Mouse (Mus musculus) cerebellum, adult 11-12 months (tissue): ENCODE data around the gene Tbx5.

Experiments
- DNase-seq: peaks from one replicate; pipeline ENCODE4 v3.0.0; 2022

Gene Tbx5

DNA sequence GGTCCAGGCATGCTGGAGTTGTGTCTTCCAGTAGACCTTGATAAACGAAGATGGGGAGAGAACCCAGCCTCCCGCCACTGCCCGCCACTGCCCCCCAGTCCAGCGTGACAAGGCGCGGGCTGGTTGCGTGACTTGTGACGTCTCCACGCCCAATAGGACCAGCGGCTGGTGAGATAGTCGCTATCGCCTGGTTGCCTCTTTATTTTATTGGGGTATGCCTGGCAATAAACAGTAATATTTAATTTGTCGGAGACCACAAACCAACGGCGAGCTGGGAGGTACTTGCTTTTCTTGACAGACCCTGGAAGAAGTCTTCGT, at the start of gene Tbx5:
Gene Tbx5, plus strand, starts transcription at position 190 of the 318 bp plus-strand sequence.
- DNase-seq, result no peak

DNA sequence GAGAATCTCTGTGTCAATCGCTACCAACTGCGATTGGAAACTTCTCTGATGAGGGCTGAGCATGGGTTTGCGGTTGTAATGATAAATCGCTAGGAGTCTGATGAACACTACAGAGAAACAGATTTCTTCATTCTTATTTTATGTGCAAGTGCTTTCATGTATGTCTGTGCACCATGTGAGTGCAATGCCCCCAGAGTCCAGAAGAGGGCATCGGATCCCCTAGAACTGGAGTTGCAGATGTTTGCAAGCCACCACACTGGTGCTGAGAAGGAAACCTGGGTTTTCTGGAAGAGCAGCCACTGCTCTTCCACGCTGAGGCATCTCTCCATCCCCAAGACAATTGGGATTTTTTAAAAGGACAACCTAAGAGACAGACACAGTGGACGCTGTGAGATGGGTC, 46.5 kb upstream of the Tbx5 start:
- no peak for DNase-seq

DNA sequence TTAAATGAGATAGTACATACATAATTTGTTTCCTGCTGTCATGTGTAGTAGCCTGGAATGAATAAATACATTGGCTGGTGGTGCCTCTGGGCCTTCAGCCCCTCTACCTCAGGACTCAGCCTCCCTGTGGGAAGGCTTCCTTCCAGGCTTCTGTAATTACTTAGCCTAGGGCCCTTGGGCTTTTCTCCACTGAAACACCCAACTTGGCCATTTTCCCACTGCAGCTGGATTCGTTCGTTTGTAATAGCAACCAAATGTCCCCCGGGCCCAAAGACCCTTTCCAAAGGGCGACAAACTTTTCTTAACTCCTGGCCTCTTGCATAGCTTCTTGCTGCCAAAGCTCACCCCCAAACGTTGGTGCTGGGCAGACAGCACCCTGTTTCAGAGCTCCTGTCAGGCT, 40.8 kb upstream of the Tbx5 start:
- DNase-seq, result no peak

DNA sequence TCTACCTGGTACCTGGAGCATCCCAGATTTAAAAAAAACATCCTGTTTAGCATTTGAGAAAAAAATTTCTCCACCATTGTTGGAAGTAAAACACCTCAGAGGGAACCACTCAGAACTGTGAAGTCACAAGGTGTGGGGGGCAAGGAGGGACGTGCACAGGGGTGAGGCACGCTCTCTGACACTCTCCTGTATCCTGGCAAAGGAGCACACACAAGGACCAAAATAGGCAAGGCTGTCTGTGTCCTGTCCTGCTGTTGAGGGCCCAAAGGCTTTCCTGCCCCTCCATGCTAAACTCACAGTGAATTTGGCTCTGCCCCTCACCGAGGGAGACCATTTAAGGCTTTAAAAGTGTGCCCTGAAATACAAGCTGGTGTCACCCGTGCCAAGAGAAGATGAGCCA, 38.5 kb upstream of the Tbx5 start:
- DNase-seq, result no peak

DNA sequence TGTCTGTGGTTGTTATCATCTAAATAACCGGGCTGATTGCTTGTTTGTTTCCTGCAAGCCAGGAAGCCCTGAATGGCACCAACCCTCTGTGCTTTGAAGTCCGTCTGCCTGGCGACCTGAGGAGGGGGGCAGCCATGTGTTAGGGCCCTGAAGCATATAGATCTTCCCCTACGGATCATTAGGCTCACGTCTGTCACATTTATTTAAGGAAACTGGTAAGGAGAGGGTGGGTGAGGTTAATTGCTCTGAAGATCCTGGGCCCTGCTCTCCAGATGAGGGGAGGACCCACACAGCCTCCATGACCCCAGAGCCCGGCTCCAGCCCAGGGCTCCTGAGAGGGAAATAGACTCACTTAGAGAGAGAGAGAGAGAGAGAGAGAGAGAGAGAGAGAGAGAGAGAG, 37.1 kb upstream of the Tbx5 start:
- DNase-seq, result no peak

DNA sequence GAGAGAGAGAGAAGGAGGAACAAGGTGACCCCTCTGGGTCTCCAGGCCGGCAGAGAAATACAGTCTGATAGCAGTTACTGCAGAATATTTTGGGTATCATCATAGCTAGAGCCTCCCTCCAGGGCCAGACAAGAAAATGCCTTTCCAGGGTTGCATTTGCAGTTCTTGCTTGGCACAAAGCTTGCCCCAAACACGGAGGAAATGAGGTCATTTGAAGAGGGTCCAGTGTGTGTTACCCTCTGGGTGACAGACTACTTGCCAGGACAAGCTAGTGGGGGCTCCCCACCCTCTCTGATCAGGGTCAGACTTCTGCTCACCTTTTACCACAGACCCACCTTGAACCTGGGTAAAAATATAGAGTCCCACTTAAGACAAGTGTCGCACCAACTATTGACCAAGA, 36.7 kb upstream of the Tbx5 start:
- no peak for DNase-seq

DNA sequence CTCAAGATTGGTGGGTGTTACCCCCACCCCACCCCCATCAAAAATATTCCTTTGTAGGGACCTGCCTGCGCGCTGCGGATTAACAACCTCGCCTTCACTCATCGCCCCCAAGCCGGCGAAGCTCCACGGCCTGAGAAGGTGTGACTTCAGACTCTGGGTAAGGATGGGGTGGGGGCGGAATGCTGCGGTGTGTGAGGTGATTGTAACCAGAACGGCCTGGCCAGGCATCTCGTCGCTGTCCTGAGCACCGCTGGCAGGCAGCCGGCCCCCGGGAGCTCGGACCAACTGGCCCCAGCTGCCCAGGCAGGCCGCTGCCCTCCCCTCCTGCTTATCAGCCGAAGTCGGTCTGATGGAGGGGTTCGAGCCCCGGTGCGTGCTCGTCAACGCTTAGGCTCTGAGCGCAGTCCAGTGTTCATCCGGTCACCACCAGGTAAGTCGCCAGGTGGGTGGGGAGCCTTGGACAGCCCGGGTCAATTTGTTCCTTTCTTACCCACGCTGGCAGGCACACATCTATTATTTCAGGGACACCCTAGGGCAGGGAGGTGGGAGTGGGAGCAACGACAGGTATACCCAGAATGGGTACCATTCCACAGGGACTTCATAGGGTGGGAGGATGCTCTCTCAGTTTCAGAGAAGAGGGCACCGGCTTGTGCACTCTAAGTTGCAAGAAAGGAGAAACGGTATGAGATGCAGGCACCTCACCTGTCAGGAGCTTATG, 35.9 kb upstream of the Tbx5 start:
- no peak for DNase-seq

DNA sequence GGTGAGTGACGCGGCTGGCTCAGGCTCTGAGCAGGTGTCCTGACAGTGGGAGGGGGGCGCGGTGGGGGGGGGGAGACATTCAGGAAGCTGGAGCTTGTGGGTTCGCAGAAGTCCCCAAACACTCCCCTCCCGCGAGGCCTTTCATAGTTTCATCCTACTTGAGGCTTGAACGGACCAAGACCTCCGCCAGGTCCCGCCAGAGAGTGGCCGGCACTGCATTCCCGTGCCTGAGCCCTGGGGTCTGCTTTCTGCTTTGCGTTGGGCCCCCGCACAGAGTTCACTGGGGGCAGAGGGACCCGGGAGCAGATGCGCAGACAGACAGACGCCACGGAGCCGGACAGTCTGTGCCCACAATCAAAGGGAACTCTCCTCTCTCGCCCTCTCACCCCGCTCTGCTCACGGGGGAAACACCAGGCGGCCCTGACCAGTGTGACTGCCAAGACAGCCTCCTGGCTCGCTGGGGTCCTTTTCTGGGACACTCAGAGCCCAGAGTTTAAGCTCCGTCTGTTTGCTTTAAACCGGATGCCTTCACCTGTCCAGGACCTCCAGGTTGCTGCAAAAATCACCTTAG, 34.8 kb upstream of the Tbx5 start:
- DNase-seq, result no peak

DNA sequence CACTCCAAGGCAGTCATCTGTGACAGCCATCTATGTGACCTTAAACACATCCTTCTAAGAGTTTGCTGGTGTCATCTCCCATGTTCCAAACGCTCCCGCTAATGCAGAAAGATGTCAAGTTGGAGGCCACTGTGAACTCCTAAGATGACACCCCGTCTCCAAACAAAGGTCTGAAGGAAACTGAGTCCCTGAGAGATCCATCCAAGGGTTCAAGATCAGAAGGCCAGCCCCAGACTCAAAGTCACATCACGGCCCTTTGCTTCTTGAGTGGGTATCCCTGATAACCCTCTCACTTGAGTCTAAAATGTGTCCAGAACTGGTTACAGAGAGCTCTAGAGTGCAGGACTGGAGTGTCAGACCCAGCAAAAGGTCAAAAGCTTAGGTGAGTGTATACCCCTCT, 34.2 kb upstream of the Tbx5 start:
- no peak for DNase-seq

DNA sequence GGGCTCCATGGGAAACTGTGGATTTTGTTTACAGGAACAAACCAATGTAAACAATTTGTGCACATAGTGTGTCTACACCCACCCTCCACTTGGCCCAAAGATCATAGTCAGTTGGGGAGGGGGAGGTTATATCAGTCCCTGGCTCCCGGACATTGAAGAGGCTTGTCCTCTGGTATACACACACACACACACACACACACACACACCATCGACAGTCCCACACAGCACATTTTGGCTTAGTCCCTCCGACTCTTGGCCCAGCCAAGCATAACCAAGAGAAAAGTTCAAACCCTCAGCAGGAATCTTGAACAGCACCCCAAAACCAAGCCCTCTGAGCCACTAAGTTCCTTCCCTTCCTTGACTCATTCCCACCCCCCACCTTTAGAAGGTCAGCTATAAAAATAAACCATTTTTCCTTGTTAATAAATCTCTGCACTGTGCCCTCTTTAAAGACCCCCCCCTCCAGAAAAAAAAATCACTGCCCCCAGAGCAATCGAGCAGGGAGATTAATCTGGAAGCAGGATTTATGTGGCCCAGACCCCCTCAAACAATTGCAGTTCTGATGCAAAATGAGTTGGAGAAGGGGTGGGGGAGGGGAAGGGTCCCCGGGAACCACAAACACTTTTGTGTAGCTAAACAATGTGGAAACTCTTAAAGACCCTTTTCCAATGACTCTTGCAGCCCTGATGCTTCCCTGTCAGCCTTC, 33.6 kb upstream of the Tbx5 start:
- DNase-seq, result no peak

DNA sequence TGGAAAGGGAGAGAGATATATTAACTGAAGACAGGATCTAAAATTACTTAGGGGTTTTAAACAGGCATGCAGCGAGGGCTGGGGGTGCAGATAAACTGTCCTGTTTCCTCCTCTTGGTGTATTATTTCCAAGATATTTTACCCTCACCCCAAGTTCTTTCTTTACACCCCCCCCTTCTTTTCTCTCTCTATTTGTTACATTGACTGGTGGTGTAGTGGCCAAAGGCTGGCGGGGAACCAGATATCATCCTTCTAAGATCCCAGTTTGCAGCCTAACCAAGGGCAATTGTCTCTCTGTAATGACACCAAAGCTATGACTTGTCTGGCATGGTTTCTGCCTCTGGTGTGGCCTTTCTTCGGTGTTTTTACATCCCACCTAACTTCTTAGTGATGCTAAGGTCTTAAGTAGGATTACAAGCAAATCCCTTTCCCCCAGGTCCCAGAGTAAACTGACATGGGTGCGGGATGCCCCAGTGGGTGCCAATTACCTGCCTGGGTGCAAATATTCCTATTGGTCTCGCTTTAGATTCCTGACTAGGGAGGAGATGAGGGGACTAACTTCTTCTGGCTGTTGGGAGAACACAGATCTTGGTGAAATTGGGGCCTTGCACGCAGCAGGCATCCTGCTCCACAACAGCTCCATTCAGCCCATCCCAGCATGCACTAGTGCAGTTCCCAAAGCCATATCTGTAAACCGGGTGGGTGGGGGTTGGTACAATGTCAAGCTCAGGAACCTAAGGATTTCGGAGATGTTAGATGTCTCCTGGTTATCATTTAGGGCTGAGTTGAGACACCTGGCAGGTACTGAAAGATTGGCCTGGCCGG, 32.8 kb upstream of the Tbx5 start:
- no peak for DNase-seq

DNA sequence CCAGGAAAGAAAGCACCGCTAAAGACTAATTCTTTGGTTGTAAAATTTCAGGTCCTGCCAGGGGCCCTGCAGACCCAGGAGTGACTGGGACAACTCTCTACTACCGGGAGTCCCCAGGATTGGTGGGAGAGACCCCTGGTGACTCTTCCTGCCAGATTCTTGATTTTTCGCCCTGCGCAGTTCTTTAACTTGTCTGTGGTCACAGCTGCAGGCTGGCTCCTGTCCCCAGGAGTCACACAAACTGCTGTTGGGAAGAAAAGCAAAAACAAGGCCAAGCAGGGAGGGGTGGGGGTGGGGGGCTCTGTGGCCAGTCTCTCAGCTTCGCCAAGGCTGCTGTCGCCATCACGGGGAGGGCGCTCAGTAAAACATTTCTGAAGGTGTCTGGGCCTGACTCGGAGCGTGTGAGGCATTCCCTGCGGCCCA, 32.2 kb upstream of the Tbx5 start:
- DNase-seq, result no peak

DNA sequence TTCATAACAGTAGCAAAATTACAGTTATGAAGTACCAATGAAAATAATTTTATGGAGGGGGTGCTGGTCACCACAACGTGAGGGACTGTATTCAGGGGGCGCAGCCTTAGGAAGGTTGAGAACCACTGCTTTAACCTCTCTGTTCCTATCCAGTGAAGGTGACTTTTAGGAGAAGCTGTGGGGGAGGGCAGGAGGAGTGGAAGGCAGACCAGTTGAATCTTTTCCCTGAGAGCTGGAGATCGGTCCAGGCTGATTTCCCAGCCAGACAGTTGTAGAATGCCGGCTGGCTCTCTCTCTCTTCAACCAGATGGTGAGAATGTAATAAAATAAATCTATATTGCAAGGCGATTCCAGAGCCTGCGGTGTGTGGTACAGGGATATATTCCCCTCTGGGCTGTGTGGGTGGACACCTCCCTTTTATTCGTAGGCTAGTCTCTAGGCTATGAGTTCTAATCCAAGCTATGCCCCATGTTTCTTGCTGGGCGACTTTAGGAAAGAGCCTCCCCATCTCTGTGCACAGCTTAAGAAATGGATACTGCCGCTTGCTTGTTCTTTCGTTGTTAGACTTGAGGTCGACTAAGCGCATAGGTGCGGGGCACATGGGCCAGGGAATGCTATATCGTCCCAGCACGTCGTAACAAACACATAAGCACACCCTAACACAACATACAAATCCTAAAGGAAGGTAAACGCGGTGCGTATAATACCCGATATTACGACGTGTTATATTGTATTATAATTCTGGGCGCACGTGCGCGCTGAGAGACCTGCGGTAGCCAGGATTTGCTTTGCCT, 29.7 kb upstream of the Tbx5 start:
- DNase-seq, result no peak

DNA sequence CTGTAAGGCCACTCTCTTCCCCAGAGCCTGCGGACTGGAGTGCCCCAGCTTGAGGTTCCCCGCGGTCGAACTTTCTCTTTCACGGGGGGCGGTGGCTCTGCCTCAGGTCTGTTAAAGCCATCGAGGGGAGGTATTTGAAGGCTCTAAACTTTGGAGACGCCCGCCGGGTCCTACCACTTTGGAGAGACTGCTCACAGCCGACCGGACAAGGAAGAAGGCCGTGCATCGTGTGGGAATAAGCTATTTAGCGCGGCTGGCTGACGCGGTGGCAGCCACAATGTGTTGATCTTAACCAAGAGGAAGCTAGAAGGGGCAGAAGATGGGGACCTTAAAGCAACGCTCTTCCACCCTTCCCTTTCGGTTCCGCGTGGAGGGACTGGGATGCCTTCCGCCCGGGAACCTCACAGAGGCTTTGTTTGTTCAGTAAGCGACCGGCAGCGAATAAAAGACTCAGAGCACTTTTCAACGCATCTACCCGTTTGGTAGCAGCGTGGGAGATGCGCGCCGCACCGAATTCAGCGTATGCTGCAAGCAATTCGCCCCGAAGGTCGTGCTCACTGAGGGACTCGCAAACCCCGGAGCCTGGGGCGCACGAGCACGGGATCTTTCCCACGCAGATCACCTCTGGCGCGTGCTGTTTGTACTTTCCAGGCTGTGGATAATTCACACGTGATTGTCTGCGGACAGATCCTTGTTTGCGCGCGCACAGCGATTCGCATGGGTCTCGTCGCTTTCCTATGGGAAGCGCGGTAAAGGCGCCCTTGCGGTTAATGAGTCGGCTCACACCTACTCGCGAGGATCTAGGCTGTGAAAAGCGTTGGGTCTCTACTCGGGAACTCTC, 28.8 kb upstream of the Tbx5 start:
- DNase-seq, result no peak

DNA sequence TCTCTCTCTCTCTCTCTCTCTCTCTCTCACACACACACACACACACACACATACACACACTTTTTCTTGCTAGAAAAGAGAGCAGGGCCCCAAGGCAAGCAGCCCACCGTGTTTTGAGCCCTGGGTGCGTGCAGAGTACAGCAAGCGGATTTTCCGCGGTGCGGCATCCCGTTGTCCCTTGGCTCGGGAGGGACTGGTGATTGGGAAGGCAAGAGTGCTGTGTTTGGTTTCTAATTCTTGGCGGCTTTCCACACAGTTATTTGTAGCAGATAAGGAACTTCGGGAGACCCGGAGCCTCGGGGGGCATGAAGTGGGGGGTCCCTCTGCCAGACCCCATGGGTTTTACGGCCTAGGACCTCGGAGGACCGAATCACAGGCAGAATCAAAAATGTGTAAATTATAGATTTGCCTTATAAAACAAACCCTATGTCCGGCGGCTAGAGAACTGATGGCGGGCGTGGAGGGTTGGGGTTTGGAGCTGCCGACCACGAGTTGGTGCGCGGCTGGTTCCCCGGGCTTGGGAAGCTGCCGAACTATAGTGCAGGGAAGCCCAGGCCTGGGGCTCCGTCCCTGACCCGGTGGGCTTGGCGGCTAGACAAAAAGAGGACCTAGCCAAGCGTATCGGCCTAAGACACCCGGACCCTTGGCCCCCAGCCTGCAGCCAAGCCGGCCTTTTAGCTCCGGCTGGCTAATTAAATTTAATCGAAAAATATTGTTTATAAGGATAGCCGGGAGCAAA, 28.0 kb upstream of the Tbx5 start:
- DNase-seq, result no peak

DNA sequence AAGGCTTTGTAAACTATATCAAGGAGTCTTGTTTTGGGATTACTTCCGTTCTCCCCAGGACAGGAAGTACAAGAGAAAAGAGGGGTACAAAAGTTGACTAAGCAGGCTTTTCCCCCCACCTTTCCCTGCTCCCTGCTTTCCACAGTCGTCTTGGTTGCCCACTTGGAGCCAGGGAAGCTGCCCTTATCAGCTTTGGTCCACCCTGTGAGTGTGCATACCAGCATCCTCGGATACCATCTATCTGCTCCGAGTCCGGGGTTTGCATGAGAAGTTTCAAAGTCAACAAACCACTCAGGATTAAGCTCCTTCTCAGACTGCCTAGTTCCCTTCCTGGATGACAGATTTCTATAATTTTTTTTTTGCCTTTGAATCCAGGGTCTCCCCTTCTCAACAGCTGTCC, 26.8 kb upstream of the Tbx5 start:
- no peak for DNase-seq

DNA sequence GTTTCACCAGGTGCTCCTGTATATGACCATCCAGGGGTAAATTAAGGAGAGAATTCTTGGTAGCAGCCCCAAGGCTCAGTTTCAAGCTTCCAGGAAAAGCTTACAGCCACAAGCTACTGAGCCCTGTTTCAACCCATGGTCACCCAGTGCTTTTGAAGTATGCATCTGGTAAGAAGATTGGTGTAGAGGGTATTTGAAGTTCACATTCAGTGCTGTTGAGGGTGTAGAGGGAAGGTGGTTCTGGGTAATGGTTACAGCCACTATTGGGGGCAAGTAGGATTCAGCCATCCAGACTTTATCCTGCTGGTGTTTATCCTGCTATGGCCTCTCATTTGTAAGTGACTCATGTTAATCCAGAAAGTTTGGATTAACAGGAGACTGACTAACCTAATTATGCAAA, 26.0 kb upstream of the Tbx5 start:
- no peak for DNase-seq

DNA sequence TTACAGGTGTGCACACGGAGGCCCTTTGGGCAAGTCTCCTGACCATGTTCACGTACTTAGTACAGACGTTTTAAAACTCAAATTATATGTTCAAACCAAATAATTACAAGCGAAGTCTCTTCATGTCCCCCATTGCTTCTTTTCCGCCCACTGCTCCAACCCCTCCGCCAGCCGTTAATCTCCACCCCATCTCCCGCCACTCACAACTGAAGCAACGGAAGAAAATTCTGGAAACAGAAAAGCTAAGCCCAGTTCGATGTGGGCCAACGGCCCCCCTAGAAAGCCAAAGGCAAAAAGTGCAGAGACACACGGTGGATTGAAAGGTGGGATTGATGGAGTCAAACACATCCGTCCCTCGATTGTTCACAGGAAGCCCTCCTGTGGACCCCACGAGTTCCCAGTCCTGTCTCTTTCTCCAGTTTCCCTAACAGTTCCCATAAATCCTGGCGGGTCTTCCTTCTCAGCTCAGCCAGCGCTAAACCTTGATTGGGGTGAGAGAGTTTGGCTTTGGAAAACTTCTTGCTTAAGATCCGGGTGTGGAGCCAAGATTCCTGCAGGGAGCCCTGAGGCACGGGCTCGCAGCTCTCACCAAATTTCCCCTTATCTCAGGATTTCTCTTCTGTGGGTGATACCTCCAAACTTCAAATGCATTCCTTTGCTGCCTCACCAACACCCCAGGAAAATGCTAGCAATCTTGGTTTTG, 24.8 kb upstream of the Tbx5 start:
- DNase-seq, result no peak

DNA sequence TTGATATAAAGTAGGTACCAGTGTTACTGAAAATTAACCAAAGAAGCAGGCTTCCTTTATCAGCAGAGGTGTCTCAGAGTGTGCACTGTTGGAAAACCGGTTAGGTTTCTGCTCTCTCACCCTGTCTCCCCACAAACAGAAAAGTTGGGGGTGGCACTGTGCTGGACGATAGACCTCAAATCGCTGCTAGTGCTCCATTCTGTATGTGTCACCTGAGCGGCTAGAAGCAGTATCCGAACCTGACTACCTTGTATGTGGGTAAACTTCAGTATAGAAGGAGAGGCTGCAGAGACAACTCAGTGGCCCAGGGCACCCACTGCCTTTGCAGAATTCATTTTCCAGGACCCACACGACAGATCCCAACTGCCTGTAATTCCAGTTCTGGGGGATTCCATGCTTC, 23.8 kb upstream of the Tbx5 start:
- no peak for DNase-seq

DNA sequence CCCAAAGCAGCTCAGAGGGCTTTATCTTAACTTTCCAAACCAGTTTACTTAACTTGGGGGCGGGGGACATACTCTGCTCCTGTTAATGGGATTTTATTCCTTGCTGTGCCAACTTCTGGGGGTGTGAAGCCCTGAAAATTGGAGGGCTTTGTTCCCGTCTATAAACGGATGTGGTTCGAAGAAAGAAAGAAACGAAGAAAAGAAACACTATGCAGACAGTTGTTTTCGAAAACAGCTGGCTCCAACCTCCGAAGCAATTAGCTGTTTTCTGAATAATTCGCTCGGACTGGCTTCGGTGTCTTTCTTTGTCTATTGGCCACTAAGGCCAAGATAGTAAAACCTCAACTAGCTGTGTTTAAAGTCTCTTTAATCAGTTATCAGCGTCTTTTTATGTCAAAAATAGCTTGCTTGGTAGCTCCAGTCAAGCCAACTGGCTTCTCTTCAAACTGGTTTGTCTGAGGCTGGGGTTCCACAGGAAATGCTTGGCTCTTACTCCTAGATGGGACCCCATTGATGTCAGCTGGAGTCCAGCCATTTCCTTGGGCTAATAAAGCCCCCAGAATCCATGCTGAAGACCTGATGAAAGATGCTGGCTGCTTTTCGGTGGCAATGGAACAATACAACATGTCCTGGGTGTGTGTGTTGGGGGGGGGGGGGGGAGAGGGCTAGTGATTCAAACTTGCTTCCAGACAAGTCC, 21.3 kb upstream of the Tbx5 start:
- no peak for DNase-seq
